Mouse (Mus musculus) right cerebral cortex, postnatal 10 days (tissue): ENCODE measurements around the gene Timp2.

ENCODE experiments used
- DNase-seq, 2 experiments: peaks; one replicate each; pipeline ENCODE4 v3.0.0; 2021; ENCODE audit warnings: low spot score in 2 of 2

Gene Timp2

DNA sequence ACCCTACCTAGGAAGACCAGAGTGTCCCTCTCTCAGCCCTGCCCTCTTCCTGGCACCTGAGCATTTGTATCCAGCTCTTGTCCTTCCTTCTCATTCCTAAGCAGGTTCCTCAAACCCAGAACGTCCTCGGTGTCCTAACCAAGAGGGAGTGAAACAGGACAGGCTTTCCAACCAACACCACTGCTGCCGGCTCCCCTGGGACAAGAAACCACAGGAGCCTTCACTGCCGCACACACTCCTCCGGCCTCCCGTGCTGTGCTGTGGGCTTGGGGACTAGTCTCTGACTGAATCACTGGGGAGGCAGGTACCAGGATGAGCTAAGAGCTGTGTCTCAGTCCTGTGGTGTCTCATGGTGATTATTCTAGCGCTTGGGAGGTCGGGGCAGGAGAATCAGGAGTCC lies 14.1 kb upstream of the Timp2 start:
- DNase-seq = peak in 1 of 2 experiments; percentile 11

DNA sequence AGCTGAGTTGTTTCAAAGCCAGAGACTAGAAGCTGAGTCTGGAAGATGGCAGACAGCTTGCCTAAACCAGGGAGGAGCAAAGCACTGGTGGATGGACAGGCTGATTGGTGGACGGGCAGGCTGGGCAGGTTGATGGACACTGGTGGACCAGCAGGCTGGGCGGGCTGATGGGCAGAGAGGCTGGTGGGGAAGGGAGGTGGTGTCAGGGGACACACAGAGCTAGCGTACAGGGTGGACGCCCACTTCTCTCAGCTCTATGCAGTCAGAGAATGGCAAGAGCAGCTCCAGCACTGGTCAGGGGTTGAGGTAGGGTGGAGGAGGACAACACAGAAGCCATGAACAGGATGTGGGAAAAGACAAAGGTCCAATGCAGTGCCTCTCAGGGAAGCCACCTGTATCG lies 13.7 kb upstream of the Timp2 start:
- DNase-seq = peak in 1 of 2 experiments; percentile 21

DNA sequence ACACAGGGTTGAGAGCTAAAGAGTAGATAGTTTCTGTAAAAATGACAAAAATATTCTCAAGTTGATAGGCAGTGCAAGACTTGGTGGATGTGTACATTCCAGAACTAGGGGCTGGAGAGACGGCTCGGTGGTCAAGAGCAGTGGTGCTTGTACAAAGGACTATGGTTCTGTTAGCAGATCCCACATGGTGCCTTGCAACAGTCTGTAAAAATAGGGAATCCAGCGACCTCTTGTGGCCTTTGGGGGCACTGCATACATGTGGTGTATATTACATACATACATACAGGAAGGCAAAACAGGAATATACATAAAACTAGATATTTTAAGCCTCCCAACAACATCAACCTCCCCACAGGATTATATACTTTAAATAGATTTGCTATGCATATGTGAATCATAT lies 12.8 kb upstream of the Timp2 start:
- DNase-seq = peak in 1 of 2 experiments; percentile 34

DNA sequence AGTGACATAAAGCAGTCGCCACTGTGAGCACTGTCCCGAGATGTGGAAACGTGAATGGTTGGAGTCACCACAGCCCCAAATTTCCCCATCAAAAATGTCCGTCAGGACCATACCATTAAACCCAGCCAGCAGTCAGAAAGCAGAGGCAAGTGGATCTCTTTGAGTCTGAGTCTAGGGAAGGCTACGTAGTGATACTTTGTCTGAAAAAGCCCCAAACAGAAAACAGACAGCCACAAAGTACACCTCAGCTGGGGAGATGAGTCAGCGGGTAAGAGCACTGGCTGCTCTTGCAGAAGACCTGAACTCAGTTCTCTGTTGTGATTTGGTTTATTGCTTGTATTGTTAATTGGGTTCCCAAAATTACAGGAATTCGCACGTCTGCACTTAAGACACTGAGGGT lies 11.0 kb upstream of the Timp2 start:
- no peak for DNase-seq

DNA sequence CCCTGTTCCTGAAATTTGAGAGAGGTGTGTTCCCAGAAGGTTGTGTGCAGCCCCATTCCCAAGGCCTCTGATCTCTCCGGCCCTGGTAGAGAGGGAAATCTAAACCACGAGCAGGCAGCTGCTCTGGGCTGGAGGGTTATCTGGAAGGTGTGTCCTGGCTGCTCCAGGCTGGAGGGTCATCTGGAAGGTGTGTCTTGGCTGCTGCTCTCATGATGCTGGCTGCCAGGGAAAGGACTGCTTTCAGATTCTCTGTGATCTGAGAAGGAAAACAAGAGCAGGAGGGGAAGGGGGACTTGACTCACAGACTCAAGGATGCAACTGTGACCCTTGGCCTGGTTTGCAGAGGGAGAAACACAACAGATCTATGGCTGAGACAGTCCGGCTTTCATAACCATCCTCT lies 10.6 kb upstream of the Timp2 start:
- DNase-seq = peak in 1 of 2 experiments; percentile 10

DNA sequence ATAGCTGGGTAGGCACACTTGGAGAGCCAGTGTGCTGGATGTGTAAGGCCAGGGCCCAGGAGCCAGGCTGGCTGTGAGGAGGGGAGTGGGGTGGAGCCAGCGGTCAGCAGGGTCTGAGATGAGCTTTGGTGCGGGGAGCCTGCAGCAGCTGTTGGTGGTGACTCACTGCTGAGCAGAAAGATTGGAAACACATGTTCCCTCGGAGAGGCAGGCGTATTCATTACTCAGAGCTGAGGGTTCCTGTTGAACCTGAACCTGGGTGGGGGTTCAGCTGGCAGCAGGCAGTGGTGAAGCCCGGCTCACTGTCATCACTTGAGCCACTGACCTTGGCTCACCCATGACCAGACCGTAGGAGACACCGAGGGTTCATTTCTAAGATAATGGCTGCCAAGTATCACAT lies 9.6 kb upstream of the Timp2 start:
- peak in 1 of 2 experiments; percentile 26 for DNase-seq

DNA sequence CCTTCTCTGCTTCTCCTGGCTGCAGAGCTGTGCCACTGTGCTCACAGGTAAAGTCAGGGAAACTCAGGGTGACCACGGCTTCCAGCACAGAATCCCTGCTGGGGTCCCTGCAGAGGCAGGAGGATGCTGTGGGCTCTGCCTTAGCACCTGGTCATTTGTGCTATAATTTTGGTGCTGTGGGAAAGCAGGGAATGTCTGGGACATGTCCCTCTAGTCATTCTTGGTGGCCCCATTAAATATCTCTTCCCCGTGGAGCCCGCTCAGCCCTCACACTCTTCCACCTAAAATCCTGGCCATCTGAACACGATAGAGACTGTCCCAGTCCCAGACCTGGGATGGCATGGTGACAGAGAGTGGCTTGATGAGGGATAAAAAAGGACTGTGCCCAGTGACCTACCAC lies 8.5 kb upstream of the Timp2 start:
- no peak for DNase-seq

DNA sequence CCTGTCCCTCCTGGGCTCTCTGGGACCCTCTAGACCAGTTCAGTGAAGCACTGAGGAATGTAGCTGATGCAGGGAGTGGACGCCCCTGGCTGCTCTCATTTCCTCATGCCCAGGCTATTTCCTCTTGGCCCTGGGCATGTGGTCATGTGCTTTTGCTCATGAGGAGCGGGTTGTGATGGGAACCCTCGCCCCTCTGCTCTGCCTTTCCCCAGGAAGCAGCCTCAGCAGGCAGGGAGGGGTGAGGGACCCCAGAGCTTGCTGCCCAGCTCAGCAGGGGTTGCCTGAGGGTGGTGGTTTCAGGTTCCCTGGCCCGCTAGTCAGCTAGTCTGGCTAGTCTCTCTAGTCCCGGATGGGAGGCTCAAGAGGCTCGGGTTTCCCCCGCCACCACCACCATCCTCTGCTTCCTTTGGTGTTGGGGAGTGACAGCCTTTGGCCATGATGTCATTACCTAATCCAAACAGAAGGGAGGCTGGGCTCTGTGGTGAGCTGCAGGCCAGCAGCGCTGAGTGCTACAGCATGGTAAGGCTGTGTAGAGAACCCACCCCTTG lies 7.5 kb upstream of the Timp2 start:
- peak in 1 of 2 experiments; percentile 39 for DNase-seq

DNA sequence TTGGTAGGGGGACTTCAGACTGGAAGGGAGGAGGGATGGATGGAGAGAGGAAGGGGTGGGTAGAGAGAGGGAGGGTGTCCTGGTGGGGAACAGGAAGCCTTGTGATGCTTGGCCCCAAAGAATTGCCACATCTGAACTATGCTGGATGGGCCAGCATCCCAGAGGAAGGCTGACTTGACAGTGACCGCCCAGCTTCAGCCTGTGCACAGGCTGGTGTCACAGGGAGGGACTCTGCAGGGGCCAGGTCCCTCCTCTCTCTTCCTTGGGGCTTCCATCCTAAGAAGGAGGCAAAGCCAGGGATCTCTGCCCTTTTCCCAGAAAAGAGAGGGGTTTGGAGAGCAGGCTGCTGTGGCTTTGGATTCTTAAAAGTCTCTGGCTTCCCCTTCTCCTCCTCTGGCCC lies 7.0 kb upstream of the Timp2 start:
- peak in 1 of 2 experiments; percentile 10 for DNase-seq

DNA sequence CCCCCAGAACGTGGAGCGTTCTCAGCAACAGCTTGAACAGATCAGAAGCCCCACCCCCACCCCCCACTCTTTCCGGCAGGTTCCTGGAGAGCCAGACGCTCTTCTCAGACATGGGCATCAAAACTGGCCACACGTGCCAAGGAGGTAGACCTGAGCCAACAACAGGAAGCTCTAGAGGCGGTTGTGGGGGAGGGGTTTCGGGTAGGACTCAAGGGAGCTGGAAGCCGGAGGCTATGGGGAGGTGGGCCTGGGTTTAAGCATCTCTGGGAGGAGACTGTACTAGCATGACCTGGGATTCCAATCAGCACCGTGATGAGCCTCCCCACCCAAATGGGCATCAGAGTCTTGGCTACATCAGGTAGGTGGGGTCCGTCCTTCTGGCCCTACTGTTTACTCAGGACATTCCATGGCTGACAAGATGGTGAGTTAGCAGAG lies 5.4 kb upstream of the Timp2 start:
- DNase-seq = peak; percentile 68 to 70

DNA sequence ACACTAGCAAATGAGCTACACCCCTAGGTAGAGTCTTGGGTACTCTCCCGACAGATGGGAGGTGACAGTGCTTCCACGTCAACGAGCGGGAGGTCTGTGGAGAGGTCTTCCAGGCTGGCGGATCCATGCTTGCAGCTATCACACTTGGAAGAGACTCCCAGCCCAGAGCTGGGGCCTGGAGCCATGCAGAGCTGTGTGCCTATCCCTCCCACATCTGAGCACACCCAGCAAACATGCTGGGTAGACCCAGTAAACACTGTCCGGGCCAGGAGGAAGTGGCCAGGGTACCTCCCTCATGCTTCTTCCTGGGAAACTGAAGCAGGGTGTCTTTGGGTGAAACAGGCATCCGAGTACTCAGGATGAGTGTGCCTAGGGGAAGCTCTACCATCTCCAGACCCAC lies 5.0 kb upstream of the Timp2 start:
- no peak for DNase-seq

DNA sequence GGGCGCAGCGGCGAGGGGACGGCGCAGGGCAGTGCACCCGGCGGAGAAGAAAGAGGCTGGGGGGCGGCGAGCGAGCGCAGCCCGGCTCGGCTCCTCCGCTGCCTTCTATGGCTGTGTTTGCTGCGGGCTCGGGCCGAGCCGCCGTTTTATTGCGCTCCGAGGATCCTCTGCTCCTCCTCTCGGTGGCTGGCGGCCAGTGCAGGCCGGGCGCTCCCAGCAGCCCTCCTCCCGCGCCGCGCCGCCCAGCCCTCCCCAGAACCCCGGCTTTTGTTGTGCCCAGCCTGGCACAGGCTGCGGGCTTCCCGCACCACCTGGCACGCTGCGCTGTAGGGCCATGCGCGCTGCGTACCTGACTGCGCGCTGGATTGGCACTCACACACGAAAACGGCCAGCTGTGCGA lies 335 bp downstream of the Timp2 start:
- peak; percentile 94 to 95 for DNase-seq

DNA sequence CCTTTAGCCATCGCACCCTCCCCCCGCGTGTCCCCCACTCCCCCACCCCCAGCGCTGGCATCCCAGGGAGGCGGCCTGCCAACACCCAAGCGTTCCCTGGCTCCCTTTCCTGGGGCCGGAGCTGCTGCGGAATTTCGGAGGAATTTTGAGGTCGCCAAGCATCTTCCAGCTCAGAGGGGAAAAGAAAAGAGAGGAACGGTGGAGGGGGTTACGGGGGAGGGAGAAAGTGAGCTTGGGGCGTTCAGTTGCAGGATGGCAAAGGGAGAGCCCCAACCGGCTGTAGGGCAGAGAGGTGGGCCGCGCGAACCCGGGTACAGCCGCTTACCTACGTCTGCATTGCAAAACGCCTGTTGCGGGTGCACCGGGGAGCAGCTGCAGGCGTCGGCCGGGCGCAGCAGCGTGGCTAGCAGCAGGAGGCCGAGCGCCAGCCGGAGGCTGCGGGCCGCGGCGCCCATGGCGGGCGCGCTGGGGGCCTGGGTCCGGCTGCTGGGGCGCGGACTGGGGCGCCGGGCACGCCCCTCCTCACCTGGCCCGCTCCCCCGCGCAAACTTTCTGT lies 826 bp downstream of the Timp2 start:
- peak in 1 of 2 experiments; percentile 69 for DNase-seq

DNA sequence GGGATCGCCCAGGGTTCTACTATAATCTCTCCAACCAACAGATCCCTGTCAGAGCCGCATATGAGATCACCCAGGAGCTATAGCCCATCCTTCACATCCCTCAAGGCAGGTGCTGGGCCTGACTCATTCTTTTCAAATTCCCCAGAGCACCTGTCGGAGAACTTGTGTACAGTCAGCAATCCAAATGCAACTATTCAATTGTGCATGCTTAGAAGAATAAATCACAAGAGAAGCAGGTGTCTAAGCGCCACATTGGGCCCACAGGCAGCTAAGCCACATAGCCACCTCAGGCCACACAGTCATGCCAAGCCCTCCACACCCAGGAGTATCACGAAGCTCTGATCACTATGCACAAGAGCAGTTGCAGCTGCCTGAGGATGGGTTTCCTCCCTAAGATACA lies 6.0 kb downstream of the Timp2 start:
- DNase-seq = no peak

DNA sequence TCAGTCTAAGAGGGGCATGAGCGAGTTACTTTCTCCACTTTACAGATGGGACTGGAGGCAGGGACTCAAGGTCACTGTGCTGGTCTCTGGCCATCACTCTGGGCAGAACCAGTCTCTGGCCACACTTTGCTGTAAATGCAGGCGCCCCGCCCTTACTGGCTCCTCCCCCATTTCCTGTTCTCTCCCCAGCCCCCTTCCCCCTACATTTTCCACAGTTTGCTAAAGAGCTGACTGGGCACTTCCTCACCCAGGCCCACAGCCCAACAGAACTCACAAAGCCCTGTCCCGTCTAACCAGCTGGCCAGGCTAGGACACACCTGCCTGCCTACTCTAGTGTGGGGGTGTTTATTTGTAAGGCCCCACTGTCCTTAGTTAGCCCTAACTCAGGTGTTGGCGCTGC lies 6.7 kb downstream of the Timp2 start:
- peak in 1 of 2 experiments; percentile 55 for DNase-seq

DNA sequence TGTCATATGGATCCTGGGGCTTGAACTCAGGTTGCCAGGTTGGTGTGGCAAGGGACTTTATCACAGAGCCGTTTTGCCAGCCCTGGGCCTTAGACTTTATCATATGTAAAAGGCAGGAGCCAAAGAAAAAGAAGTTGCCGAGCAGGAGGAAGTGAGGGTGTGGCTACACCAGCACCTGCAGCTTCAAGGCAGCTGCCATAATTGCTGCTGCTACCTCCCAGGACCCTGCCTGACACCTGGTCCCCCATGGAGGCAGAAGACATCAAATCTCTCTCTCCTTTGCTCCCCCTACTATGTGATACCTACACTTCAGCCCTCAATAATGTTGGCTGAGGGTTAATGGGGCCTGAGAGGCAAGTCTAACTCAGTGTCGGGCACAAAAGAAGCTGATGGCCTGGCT lies 7.1 kb downstream of the Timp2 start:
- DNase-seq = no peak

DNA sequence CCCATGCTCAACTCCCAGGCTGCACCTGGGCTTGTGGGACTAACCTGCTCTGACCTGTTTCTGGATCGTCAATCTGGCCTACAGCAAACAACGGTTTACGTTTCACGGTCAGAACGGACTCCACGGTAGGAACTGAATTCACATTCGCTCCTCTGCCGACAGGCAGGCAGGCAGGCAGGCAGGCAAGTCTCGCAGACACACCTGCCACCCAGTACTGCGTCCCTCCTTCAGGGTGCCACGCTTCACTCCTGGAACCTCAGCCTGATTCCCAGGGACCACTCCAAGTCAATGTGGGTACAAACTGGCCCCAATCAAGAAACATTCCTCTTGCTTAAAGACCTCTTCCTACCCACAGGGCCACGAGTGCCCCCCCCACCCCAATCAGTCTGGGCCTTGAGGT lies 7.6 kb downstream of the Timp2 start:
- DNase-seq = no peak

DNA sequence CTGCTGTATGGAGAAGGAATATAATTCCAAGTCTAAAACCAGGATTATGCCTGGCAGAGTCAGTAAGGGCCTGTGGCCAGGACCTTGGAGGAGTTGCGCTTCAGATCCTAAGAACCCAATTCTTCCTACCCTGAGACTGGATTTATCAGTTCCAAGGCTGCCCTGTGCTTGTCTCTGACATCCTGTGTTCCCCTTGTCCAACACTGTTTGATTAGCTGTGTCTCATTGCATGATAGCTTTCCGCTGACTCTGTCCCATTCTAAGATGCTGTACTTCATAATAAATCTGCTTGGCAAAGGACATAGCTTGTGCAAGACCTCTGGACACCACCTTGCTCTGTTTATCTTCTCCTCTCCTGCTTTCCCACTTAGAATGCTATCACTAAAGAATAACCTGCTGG lies 8.1 kb downstream of the Timp2 start:
- DNase-seq = no peak

DNA sequence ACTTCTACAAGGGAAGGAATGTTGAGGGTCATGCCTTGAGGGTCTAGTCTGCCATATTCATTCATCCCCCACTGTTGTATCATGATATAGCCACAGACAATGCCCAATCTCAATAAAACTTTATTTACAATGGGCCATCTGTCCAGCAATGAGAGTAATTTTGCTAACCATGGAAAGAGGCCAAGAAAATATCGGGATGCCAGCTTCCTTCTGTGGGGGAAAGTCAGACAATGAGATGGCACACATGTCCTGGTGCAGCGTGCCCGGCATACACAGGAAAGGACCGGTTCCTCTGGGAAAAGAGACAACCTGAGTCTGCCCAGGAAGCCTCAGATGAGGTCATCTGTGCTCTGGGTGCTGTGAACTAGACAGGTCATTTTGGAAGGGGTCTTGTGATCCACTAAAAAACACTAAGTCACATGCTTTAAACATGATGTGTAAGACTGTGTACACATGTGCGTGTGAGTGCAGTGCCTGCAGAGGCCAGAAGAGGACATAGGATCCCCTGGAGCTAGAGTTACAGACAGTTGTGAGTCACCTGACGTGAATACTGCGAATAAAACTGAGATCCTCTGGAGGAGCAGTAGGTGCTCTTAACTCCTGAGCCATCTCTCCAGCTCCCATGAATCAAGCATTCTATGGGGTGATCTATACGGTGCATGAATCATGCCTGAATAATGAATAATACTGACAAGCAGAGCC lies 9.0 kb downstream of the Timp2 start:
- DNase-seq = no peak

DNA sequence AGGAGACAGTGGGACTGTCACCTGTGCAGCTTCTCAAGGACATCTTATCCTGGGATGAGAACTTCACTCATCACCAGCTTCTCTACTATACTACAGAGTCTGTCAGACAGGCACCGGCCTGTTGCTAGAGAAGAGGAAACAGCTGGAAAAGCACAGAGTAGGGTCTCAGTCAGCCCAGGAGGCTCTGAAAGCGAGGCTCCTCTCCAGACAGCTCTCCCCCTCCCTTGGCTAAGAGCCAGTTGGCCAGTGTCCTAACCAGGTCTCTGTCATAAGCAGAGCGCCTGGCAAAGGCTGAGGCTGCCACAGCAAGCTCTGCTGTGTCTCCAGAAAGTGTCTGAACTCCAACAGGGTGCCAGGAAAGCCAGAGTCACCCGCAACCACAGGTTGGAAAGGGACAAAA lies 9.8 kb downstream of the Timp2 start:
- peak; percentile 83 for DNase-seq

DNA sequence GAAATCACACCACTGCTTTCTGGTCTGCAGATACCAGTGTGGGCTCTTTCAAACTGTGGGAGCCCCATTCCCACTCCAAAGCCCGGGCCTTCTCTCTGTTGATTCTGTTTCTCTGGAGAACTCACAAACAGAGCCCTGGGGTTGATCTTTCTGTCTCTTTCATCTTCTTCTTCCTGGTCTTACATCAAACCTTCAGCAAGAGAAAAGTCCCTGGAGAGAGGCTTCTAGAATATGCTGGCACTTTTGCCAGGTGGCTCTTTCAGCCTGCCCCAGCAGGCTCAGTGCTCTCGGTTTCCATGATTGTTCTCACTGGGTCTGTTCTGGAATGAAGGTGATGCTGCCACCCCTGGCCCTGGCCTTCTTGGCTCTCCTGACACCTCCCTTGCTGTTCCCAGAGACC lies 11.9 kb downstream of the Timp2 start:
- no peak for DNase-seq

DNA sequence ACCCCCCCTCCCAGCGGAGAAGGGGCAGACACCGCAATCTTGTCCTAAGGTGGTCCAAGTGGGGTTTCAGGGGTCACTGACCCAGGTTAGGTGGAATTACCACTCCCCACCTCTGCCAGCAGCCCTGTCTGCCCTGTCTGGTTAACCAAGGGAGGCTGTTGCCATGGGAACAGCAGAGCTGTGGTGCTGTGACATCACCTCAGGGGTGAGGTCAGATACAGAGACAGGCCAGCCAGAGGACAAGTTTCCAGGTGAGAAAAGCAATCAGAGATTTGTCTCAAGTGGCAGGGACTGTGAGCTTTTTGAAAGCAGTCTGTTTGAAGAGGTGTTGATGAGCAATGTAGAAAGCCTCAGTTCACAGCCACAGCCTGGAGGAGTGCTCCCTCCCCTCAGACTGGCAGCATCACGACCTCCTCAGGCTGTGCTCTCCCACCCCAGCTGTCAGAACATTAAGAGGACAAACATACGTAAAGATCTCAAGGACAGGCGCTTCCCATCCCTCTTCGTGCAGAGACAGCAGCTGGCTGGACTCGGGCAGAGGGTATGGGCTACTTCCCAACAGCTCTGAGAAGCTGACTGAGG lies 13.0 kb downstream of the Timp2 start, which contains the start of gene Cep295nl:
Gene Cep295nl (minus strand): TSS at position 101 of the 582 bp plus-strand sequence.
- no peak for DNase-seq
